Mouse (Mus musculus): ENCODE measurements around the gene Alpk1. TPM values are rescaled to one million over a fixed set of nuclear protein-coding genes. Genes with fewer than 3 reads are reported as not detected.
A peak's percentile ranks its signal among the peaks of the same experiment; 100 is the strongest.

Gene Alpk1
- polyA plus RNA-seq, 1 experiment from 2014 or later, result 0.64 TPM

DNA sequence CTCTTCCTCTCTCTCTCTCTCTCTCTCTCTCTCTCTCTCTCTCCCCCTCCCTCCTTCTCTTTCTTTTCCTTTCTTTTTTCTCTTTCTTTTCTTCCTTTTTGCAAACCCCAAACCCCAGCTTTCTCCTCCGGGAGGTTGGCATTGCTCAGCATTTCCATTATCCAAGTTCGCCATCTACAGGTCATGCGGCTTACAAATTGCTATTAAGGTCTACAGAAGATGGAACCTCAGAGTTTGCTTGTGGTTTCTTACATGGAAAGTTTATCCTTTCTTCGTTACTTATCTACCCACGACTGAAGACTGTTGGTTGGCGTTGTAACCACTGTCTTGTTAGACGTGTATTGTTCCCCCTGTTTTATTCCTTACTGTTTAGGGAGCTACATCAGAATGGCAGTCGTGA lies 21.1 kb downstream of the Alpk1 start:
- peaks cover 2% of the 10 kb centered on the region; the same call in 1 of the 2 replicates for H3K4me1 ChIP-seq (ENCODE audit: control insufficient read depth, insufficient read depth, low read length)
- H3K4me2 ChIP-seq (ENCODE audit: low read depth), result no peak overlapping the region
- H3K9ac ChIP-seq (ENCODE audit: low read length), result no peak overlapping the region
- no peak overlapping the region for H3K4me3 ChIP-seq (ENCODE audit: low read depth, low read length)
- no peaks in the 10 kb centered on the region for H3K9me3 ChIP-seq (ENCODE audit: control insufficient read depth, low read length)
- H3K36me3 ChIP-seq (ENCODE audit: control insufficient read depth, insufficient read depth, low read length), result no peaks in the 10 kb centered on the region
- no peak for ATAC-seq (ENCODE audit: insufficient read depth, low FRiP score, low TSS enrichment)
- DNase-seq (ENCODE audit: low spot score), result peak; percentile 51
- no peak overlapping the region for H3K27ac ChIP-seq (ENCODE audit: low read depth, low read length)
- H3K27me3 ChIP-seq (ENCODE audit: control insufficient read depth, insufficient read depth, low read length), result peaks cover 19% of the 10 kb centered on the region
- 20% methylated on average over 8 of the region's 8 CpGs for WGBS

DNA sequence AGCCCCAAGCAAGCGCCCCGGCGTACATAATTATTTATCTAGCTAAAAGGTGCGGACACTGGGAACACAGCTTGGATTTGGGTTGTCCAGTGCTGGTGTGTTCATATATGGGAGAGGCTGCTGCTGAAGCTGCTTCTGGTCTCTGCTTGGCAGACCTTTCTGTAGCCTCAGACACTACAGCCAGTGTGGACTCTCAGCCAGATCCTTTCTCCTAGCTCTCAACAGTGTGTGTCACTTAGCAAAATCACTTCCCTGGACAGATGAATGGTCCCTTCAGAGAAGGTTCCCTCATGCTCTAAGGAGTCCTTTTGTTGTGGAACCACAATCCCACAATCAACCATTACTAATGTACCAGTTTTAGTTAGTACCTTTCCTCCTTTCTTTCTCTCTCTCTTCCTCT lies 21.5 kb downstream of the Alpk1 start:
- Histone ChIP-seq H3K4me1 (ENCODE audit: control insufficient read depth, insufficient read depth, low read length) (peaks cover 2% of the 10 kb centered on the region; the same call in 1 of the 2 replicates), H3K4me3 (ENCODE audit: low read depth, low read length) (no peak overlapping the region), H3K9me3 (ENCODE audit: control insufficient read depth, low read length) (no peaks in the 10 kb centered on the region), H3K27me3 (ENCODE audit: control insufficient read depth, insufficient read depth, low read length) (peaks cover 21% of the 10 kb centered on the region), H3K27ac (ENCODE audit: low read depth, low read length) (no peak overlapping the region), H3K36me3 (ENCODE audit: control insufficient read depth, insufficient read depth, low read length) (no peaks in the 10 kb centered on the region), H3K4me2 (ENCODE audit: low read depth) (no peak overlapping the region), H3K9ac (ENCODE audit: low read length) (no peak overlapping the region)
- no peak for DNase-seq (ENCODE audit: low spot score)
- no peak for ATAC-seq (ENCODE audit: insufficient read depth, low FRiP score, low TSS enrichment)
- 11% methylated on average over 4 of the region's 4 CpGs for WGBS

DNA sequence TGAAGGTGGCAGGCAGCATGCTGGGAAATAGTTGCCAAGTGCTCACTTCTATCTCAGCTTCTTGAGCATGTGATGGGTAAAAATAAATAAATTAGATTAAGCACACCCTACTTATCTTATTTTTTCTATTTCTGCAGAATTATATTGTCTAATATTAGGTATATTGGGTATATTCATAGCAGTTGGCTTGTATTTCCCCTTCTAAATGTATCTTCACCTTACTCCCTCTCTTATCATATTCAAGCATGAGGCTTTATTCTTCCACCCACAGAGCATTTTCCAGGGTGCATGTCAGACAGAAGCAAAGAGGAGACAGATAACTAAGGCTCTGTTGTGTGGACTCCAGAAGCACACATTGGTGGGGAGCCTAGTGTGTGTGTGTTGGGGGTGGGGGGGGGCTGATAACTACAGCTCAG lies 22.4 kb downstream of the Alpk1 start:
- Histone ChIP-seq H3K36me3 (ENCODE audit: control insufficient read depth, insufficient read depth, low read length) (no peaks in the 10 kb centered on the region), H3K4me2 (ENCODE audit: low read depth) (no peak overlapping the region), H3K4me3 (ENCODE audit: low read depth, low read length) (no peak overlapping the region), H3K9me3 (ENCODE audit: control insufficient read depth, low read length) (no peaks in the 10 kb centered on the region), H3K27ac (ENCODE audit: low read depth, low read length) (no peak overlapping the region), H3K9ac (ENCODE audit: low read length) (no peak overlapping the region), H3K4me1 (ENCODE audit: control insufficient read depth, insufficient read depth, low read length) (peaks cover 2% of the 10 kb centered on the region; the same call in 1 of the 2 replicates), H3K27me3 (ENCODE audit: control insufficient read depth, insufficient read depth, low read length) (peaks cover 24% of the 10 kb centered on the region)
- DNase-seq (ENCODE audit: low spot score) (no peak), ATAC-seq (ENCODE audit: insufficient read depth, low FRiP score, low TSS enrichment) (no peak)

GRCm38 (mm10) chr3:127756458-127756857 lies 23.9 kb downstream of the Alpk1 start:
- no peak for DNase-seq (ENCODE audit: low spot score)
- no peak for ATAC-seq (ENCODE audit: insufficient read depth, low FRiP score, low TSS enrichment)
- H3K9me3 ChIP-seq (ENCODE audit: control insufficient read depth, low read length), result no peaks in the 10 kb centered on the region
- no peak overlapping the region for H3K27ac ChIP-seq (ENCODE audit: low read depth, low read length)
- 89% methylated on average over 6 of the region's 6 CpGs for WGBS
- no peak overlapping the region for H3K4me3 ChIP-seq (ENCODE audit: low read depth, low read length)
- peaks cover 21% of the 10 kb centered on the region for H3K27me3 ChIP-seq (ENCODE audit: control insufficient read depth, insufficient read depth, low read length)
- no peak overlapping the region for H3K9ac ChIP-seq (ENCODE audit: low read length)
- H3K36me3 ChIP-seq (ENCODE audit: control insufficient read depth, insufficient read depth, low read length), result no peaks in the 10 kb centered on the region
- no peak overlapping the region for H3K4me2 ChIP-seq (ENCODE audit: low read depth)
- peaks cover 2% of the 10 kb centered on the region; the same call in 1 of the 2 replicates for H3K4me1 ChIP-seq (ENCODE audit: control insufficient read depth, insufficient read depth, low read length)

- H3K4me3 ChIP-seq (ENCODE audit: low read depth, low read length), result no peak overlapping the region
- H3K9me3 ChIP-seq (ENCODE audit: control insufficient read depth, low read length), result no peaks in the 10 kb centered on the region
- no peak overlapping the region for H3K27ac ChIP-seq (ENCODE audit: low read depth, low read length)
- no peak overlapping the region for H3K9ac ChIP-seq (ENCODE audit: low read length)
- ATAC-seq (ENCODE audit: insufficient read depth, low FRiP score, low TSS enrichment), result peak; percentile 24; the same call in 1 of the 2 replicates
- H3K36me3 ChIP-seq (ENCODE audit: control insufficient read depth, insufficient read depth, low read length), result no peaks in the 10 kb centered on the region
- H3K4me1 ChIP-seq (ENCODE audit: control insufficient read depth, insufficient read depth, low read length), result peaks cover 17% of the 10 kb centered on the region
- H3K4me2 ChIP-seq (ENCODE audit: low read depth), result peak overlapping the region; percentile 19
- H3K27me3 ChIP-seq (ENCODE audit: control insufficient read depth, insufficient read depth, low read length), result peaks cover 20% of the 10 kb centered on the region
- WGBS, result 8% methylated on average over 12 of the region's 12 CpGs
- peak; percentile 52 for DNase-seq (ENCODE audit: low spot score)
Measured at GRCm38 (mm10) chr3:127749981-127750562, 30.3 kb downstream of the Alpk1 start.

GRCm38 (mm10) chr3:127749266-127749665 lies 31.1 kb downstream of the Alpk1 start:
- Histone ChIP-seq H3K36me3 (ENCODE audit: control insufficient read depth, insufficient read depth, low read length) (no peaks in the 10 kb centered on the region), H3K27ac (ENCODE audit: low read depth, low read length) (peak overlapping the region; percentile 58), H3K9ac (ENCODE audit: low read length) (peak overlapping the region; percentile 16; the same call in 1 of the 2 replicates), H3K4me3 (ENCODE audit: low read depth, low read length) (no peak overlapping the region), H3K27me3 (ENCODE audit: control insufficient read depth, insufficient read depth, low read length) (peaks cover 15% of the 10 kb centered on the region), H3K4me1 (ENCODE audit: control insufficient read depth, insufficient read depth, low read length) (peaks cover 17% of the 10 kb centered on the region), H3K9me3 (ENCODE audit: control insufficient read depth, low read length) (no peaks in the 10 kb centered on the region), H3K4me2 (ENCODE audit: low read depth) (peak overlapping the region; percentile 41)
- DNase-seq (ENCODE audit: low spot score) (peak; percentile 65), ATAC-seq (ENCODE audit: insufficient read depth, low FRiP score, low TSS enrichment) (peak; percentile 68; the same call in 1 of the 2 replicates)
- WGBS, result 9% methylated on average over 9 of the region's 9 CpGs

- ATAC-seq (ENCODE audit: insufficient read depth, low FRiP score, low TSS enrichment) (peak; percentile 54), DNase-seq (ENCODE audit: low spot score) (no peak)
Measured at GRCm38 (mm10) chr3:127748644-127749043, 31.7 kb downstream of the Alpk1 start.

DNA sequence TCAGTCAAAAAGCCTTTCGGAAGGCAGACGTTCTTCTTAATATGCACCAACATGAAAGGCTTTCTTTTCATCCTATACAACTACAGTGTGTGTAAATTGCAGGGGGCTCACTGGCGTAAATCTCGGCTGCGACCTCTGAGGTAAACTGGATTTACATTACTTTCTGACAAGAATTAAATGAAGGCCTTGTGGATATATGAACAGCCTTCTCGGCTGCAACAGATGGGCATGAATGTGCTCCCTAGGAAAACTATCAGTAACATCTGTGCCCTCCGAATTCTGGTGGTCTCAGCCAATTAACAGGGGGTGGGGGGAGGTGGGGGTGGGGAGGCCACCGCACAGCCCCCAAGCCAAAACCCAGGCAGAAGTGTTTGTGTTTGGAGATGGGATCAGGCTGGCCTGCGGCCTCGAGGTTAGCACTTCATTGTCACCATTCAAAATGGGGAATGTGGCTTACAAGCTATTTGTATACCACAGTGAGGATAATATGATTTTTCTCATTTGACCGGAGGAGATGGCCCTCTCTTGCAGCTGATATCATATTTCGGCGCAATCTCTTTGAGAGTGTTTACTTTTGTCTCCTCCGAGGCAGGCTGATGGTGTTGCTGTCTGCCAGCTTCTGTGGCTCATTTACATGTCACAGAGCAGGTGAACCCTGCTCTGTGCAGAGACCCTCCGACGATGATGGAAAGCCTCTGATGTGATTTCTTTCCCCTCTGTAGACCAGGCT lies 34.3 kb downstream of the Alpk1 start:
- no peak overlapping the region for H3K4me3 ChIP-seq (ENCODE audit: low read depth, low read length)
- H3K4me2 ChIP-seq (ENCODE audit: low read depth), result no peak overlapping the region
- peak overlapping the region; percentile 49; the same call in 1 of the 2 replicates for H3K27ac ChIP-seq (ENCODE audit: low read depth, low read length)
- peaks cover 22% of the 10 kb centered on the region for H3K4me1 ChIP-seq (ENCODE audit: control insufficient read depth, insufficient read depth, low read length)
- WGBS, result 11% methylated on average over 16 of the region's 16 CpGs
- ATAC-seq (ENCODE audit: insufficient read depth, low FRiP score, low TSS enrichment), result peak; percentile 30
- peak; percentile 35 for DNase-seq (ENCODE audit: low spot score)
- H3K36me3 ChIP-seq (ENCODE audit: control insufficient read depth, insufficient read depth, low read length), result no peaks in the 10 kb centered on the region
- H3K27me3 ChIP-seq (ENCODE audit: control insufficient read depth, insufficient read depth, low read length), result peaks cover 10% of the 10 kb centered on the region
- H3K9ac ChIP-seq (ENCODE audit: low read length), result no peak overlapping the region
- H3K9me3 ChIP-seq (ENCODE audit: control insufficient read depth, low read length), result no peaks in the 10 kb centered on the region

More at GRCm38 (mm10) chr3:127748644-127749043, 31.7 kb downstream of the Alpk1 start:
- Histone ChIP-seq H3K27me3 (ENCODE audit: control insufficient read depth, insufficient read depth, low read length) (peaks cover 12% of the 10 kb centered on the region), H3K36me3 (ENCODE audit: control insufficient read depth, insufficient read depth, low read length) (no peaks in the 10 kb centered on the region), H3K4me3 (ENCODE audit: low read depth, low read length) (no peak overlapping the region), H3K4me2 (ENCODE audit: low read depth) (no peak overlapping the region), H3K9ac (ENCODE audit: low read length) (no peak overlapping the region), H3K27ac (ENCODE audit: low read depth, low read length) (no peak overlapping the region), H3K4me1 (ENCODE audit: control insufficient read depth, insufficient read depth, low read length) (peaks cover 21% of the 10 kb centered on the region), H3K9me3 (ENCODE audit: control insufficient read depth, low read length) (no peaks in the 10 kb centered on the region)
- 39% methylated on average over 4 of the region's 4 CpGs for WGBS

DNA sequence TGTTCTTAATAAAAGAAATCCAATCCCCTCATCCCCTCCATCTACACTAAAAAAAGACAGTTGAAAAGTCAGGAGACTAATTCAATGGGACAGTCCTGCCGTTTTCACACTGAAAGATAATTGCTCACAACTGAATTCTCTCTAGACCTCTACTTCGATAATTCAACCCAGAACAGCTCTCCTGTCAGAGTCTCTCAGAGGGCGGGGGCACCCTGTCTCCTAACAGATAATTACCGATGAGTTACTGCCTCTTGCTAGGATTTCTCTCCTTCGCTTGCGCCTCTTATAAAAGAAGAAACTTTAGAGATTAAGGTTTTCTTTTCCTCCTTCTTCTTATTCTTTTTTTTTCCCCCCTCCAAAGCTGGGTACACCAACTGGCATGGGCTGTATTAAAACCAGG lies 34.8 kb downstream of the Alpk1 start:
- no peak overlapping the region for H3K4me2 ChIP-seq (ENCODE audit: low read depth)
- peaks cover 21% of the 10 kb centered on the region for H3K4me1 ChIP-seq (ENCODE audit: control insufficient read depth, insufficient read depth, low read length)
- peaks cover 10% of the 10 kb centered on the region for H3K27me3 ChIP-seq (ENCODE audit: control insufficient read depth, insufficient read depth, low read length)
- no peak for ATAC-seq (ENCODE audit: insufficient read depth, low FRiP score, low TSS enrichment)
- H3K9me3 ChIP-seq (ENCODE audit: control insufficient read depth, low read length), result no peaks in the 10 kb centered on the region
- no peak overlapping the region for H3K9ac ChIP-seq (ENCODE audit: low read length)
- H3K4me3 ChIP-seq (ENCODE audit: low read depth, low read length), result no peak overlapping the region
- peak; percentile 45 for DNase-seq (ENCODE audit: low spot score)
- 7% methylated on average over 6 of the region's 6 CpGs for WGBS
- no peak overlapping the region for H3K27ac ChIP-seq (ENCODE audit: low read depth, low read length)
- no peaks in the 10 kb centered on the region for H3K36me3 ChIP-seq (ENCODE audit: control insufficient read depth, insufficient read depth, low read length)
